9 mouse cellular contexts compared by ENCODE assay signal in genomic region chr9:121415626-121416241, GRCm38 (mm10).
DNase-seq lines count a peak whose midpoint lies in the region; ATAC-seq and TF ChIP-seq lines count a peak whose summit lies in the region.
"Had no signal": no experiment of that assay in that cellular context is flagged by ENCODE, and none has a peak within 500 bp of the region (broad histone marks: within the 10 kb centered on the region; RNA-seq: fewer than 3 reads in every experiment).

No protein-coding gene starts in this region.

- H3K9ac ChIP-seq in hindbrain, embryonic 16.5 days (ENCODE audit: low read depth, low read length), result no peak overlapping the region
- H3K9ac ChIP-seq in hindbrain, embryonic 11.5 days (ENCODE audit: low read depth, low read length), result no peak overlapping the region
- no peak overlapping the region for H3K9ac ChIP-seq in heart, postnatal 0 days (replicated peaks; ENCODE audit: low read depth, low read length)
- H3K9ac ChIP-seq in liver, postnatal 0 days (replicated peaks), result no peak overlapping the region
- H3K9ac ChIP-seq in forebrain, embryonic 11.5 days (ENCODE audit: low read length), result no peak overlapping the region

- no peak overlapping the region for H3K27ac ChIP-seq in hindbrain, embryonic 16.5 days (ENCODE audit: low read depth, low read length)
- no peak overlapping the region for H3K27ac ChIP-seq in hindbrain, embryonic 11.5 days (ENCODE audit: low read depth, low read length)
- peak overlapping the region; percentile 14; the same call in 1 of the 2 replicates for H3K27ac ChIP-seq in heart, postnatal 0 days (ENCODE audit: low read depth)
- H3K27ac ChIP-seq in liver, postnatal 0 days (ENCODE audit: low read depth), result no peak overlapping the region
- no peak overlapping the region for H3K27ac ChIP-seq in forebrain, embryonic 11.5 days (ENCODE audit: low read depth, low read length)
- H3K27ac ChIP-seq: macrophage had no signal

- H3K4me3 ChIP-seq in hindbrain, embryonic 16.5 days (ENCODE audit: low read length), result no peak overlapping the region
- H3K4me3 ChIP-seq in hindbrain, embryonic 11.5 days (ENCODE audit: low read depth, low read length), result no peak overlapping the region
- H3K4me3 ChIP-seq in heart, postnatal 0 days (ENCODE audit: low read depth, low read length), result no peak overlapping the region
- H3K4me3 ChIP-seq in liver, postnatal 0 days (ENCODE audit: low read depth, low read length), result no peak overlapping the region
- no peak overlapping the region for H3K4me3 ChIP-seq in forebrain, embryonic 11.5 days (ENCODE audit: low read depth, low read length)

- DNase-seq in hindbrain, embryonic 11.5 days (ENCODE audit: low spot score), result no peak
- DNase-seq in adrenal gland, postnatal 4 days (ENCODE audit: low spot score in 2 of 2), result peak; percentile 45 to 75
- no peak for DNase-seq in heart, postnatal 0 days (ENCODE audit: low spot score)
- DNase-seq in liver, postnatal 0 days, result peak; percentile 42
- no peak for DNase-seq in c-Kit-positive CD71-positive TER-119-positive erythroid progenitor cells, embryonic 14.5 days (ENCODE audit: low spot score)
- DNase-seq in forebrain, embryonic 11.5 days (ENCODE audit: low spot score), result no peak
- no peak for DNase-seq in retina, postnatal 1 day

- H3K36me3 ChIP-seq in hindbrain, embryonic 16.5 days (ENCODE audit: control insufficient read depth, insufficient read depth, low read length), result peaks cover 6% of the 10 kb centered on the region
- no peaks in the 10 kb centered on the region for H3K36me3 ChIP-seq in hindbrain, embryonic 11.5 days (ENCODE audit: control insufficient read depth, insufficient read depth, low read length)
- H3K36me3 ChIP-seq in heart, postnatal 0 days (replicated peaks; ENCODE audit: control insufficient read depth, insufficient read depth, low read length), result peaks cover 7% of the 10 kb centered on the region; the same call in 1 of the 2 replicates
- no peaks in the 10 kb centered on the region for H3K36me3 ChIP-seq in liver, postnatal 0 days (replicated peaks; ENCODE audit: insufficient read depth, low read length)
- H3K36me3 ChIP-seq in forebrain, embryonic 11.5 days (ENCODE audit: control insufficient read depth, insufficient read depth, low read length), result no peaks in the 10 kb centered on the region

- H3K4me1 ChIP-seq in hindbrain, embryonic 16.5 days (ENCODE audit: control insufficient read depth, insufficient read depth, low read depth, low read length), result peaks cover 11% of the 10 kb centered on the region; the same call in 1 of the 2 replicates
- H3K4me1 ChIP-seq in hindbrain, embryonic 11.5 days (replicated peaks; ENCODE audit: control insufficient read depth, insufficient read depth, low read length), result no peaks in the 10 kb centered on the region
- H3K4me1 ChIP-seq in heart, postnatal 0 days (ENCODE audit: control insufficient read depth, insufficient read depth), result peaks cover 8% of the 10 kb centered on the region
- peaks cover 27% of the 10 kb centered on the region for H3K4me1 ChIP-seq in liver, postnatal 0 days (ENCODE audit: insufficient read depth)
- no peaks in the 10 kb centered on the region for H3K4me1 ChIP-seq in forebrain, embryonic 11.5 days (replicated peaks; ENCODE audit: control insufficient read depth, insufficient read depth, low read length)

- no peak overlapping the region for H3K4me2 ChIP-seq in hindbrain, embryonic 16.5 days (ENCODE audit: low read length)
- H3K4me2 ChIP-seq in hindbrain, embryonic 11.5 days (replicated peaks; ENCODE audit: low read depth, low read length), result no peak overlapping the region
- no peak overlapping the region for H3K4me2 ChIP-seq in heart, postnatal 0 days (ENCODE audit: low read depth, low read length)
- H3K4me2 ChIP-seq in liver, postnatal 0 days (ENCODE audit: low read depth, low read length), result no peak overlapping the region
- H3K4me2 ChIP-seq in forebrain, embryonic 11.5 days (ENCODE audit: low read depth, low read length, severe bottlenecking), result no peak overlapping the region

- H3K9me3 ChIP-seq in hindbrain, embryonic 16.5 days (ENCODE audit: control insufficient read depth, low read length), result no peaks in the 10 kb centered on the region
- no peaks in the 10 kb centered on the region for H3K9me3 ChIP-seq in hindbrain, embryonic 11.5 days (ENCODE audit: control insufficient read depth, low read length)
- no peaks in the 10 kb centered on the region for H3K9me3 ChIP-seq in heart, postnatal 0 days (replicated peaks; ENCODE audit: control insufficient read depth, low read length)
- H3K9me3 ChIP-seq in liver, postnatal 0 days (ENCODE audit: low read length), result no peaks in the 10 kb centered on the region
- H3K9me3 ChIP-seq in forebrain, embryonic 11.5 days (ENCODE audit: control insufficient read depth, low read length), result no peaks in the 10 kb centered on the region

- H3K27me3 ChIP-seq in hindbrain, embryonic 16.5 days (replicated peaks; ENCODE audit: control insufficient read depth, insufficient read depth, low read length), result no peaks in the 10 kb centered on the region
- no peaks in the 10 kb centered on the region for H3K27me3 ChIP-seq in hindbrain, embryonic 11.5 days (ENCODE audit: control insufficient read depth, insufficient read depth, low read length)
- no peaks in the 10 kb centered on the region for H3K27me3 ChIP-seq in heart, postnatal 0 days (ENCODE audit: control insufficient read depth, insufficient read depth, low read length)
- H3K27me3 ChIP-seq in liver, postnatal 0 days (ENCODE audit: insufficient read depth, low read length), result no peaks in the 10 kb centered on the region
- H3K27me3 ChIP-seq in forebrain, embryonic 11.5 days (ENCODE audit: control insufficient read depth, insufficient read depth, low read length), result no peaks in the 10 kb centered on the region

- no peak for TF ChIP-seq EP300 in heart, postnatal 0 days (IDR thresholded peaks at IDR 0.05; ENCODE audit: low read depth)
- no peak for TF ChIP-seq EP300 in liver, postnatal 0 days (IDR thresholded peaks at IDR 0.05; ENCODE audit: low read depth)

- 0 out of 2 replicates have a peak, but pooled peaks have one; percentile 42 for ATAC-seq in hindbrain, embryonic 16.5 days
- no peak for ATAC-seq in hindbrain, embryonic 11.5 days (ENCODE audit: low FRiP score)
- peak; percentile 83 for ATAC-seq in heart, postnatal 0 days (ENCODE audit: insufficient read depth, low read depth)
- peak; percentile 35; the same call in 1 of the 2 replicates for ATAC-seq in liver, postnatal 0 days
- no peak for ATAC-seq in forebrain, embryonic 11.5 days (replicated peaks; ENCODE audit: low FRiP score)

- 76% methylated on average over 19 of the region's 19 CpGs for WGBS in hindbrain, embryonic 16.5 days
- 84% methylated on average over 19 of the region's 19 CpGs for WGBS in hindbrain, embryonic 11.5 days
- WGBS in heart, postnatal 0 days, result 48% methylated on average over 19 of the region's 19 CpGs
- WGBS in liver, postnatal 0 days (ENCODE audit: insufficient replicate concordance), result 78% methylated on average over 19 of the region's 19 CpGs
- 88% methylated on average over 19 of the region's 19 CpGs for WGBS in forebrain, embryonic 11.5 days

- TF ChIP-seq CTCF in heart, postnatal 0 days (IDR thresholded peaks at IDR 0.05; ENCODE audit: low read depth), result no peak
- no peak for TF ChIP-seq CTCF in liver, postnatal 0 days (IDR thresholded peaks at IDR 0.05; ENCODE audit: low read depth)

Comparison
In these comparisons a context has a peak if more than half of its experiments do, and no peak if none do; other contexts are left out.
1. ATAC-seq: peak in hindbrain, embryonic 16.5 days (single experiment), heart, postnatal 0 days (single experiment) and liver, postnatal 0 days (single experiment); none in hindbrain, embryonic 11.5 days (single experiment) and forebrain, embryonic 11.5 days (single experiment).
2. DNase-seq: peak in adrenal gland, postnatal 4 days (2 of 2) and liver, postnatal 0 days (single experiment); none in hindbrain, embryonic 11.5 days (single experiment), heart, postnatal 0 days (single experiment), c-Kit-positive CD71-positive TER-119-positive erythroid progenitor cells, embryonic 14.5 days (single experiment), forebrain, embryonic 11.5 days (single experiment) and retina, postnatal 1 day (single experiment).